Mouse (Mus musculus) brain, embryonic 14.5 days (tissue): ENCODE measurements around the gene Pias1.

Experiments used
- CTCF ChIP-seq: fragments of 200-500 bp; IDR thresholded peaks from 2 replicates; pipeline ENCODE4 v1.5.1; 2012; ENCODE audit warnings: inconsistent platforms, mild to moderate bottlenecking, moderate library complexity, borderline replicate concordance; ENCODE audit not compliant: insufficient read depth, insufficient read length; ENCODE audit errors: extremely low read depth
- POLR2A ChIP-seq: fragments of 200-500 bp; IDR thresholded peaks from 2 replicates; pipeline ENCODE4 v1.6.1; 2012; ENCODE audit warnings: mild to moderate bottlenecking, inconsistent platforms, borderline replicate concordance; ENCODE audit not compliant: poor library complexity, insufficient read depth, insufficient read length, severe bottlenecking; ENCODE audit errors: extremely low read depth

DNA sequence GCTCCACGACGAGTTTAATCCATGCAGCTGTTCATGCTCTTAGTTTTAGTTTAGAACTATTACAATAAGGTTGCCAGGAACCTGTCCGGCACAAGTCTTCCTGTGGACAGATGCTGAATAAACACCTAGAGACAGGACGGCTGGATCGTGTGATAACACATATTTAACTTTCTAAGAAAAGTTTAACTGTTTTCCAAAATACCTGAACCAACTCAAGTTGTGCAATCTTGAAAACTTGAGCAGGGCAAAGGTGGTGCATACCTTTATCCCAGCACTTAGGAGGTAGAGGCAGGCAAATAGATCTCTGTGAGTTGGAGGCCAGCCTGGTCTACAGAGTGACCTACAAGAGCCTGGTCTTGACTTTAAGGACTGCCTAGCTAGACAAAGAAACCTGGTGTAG, 152.8 kb downstream of the Pias1 start:
- TF ChIP-seq CTCF: no peak
- no peak for TF ChIP-seq POLR2A
